Comparison of ENCODE assay signal across 17 mouse cellular contexts in genomic region chr14:73295512-73295911, GRCm38 (mm10).
"Had no signal": no experiment of that assay in that cellular context is flagged by ENCODE, and none has a peak within 500 bp of the region (broad histone marks: within the 10 kb centered on the region; RNA-seq: fewer than 3 reads in every experiment).

No protein-coding gene starts in this region.

- H3K27me3 ChIP-seq: limb, embryonic 12.5 days; limb, embryonic 15.5 days; megakaryocyte, embryonic 14.5 days; midbrain, embryonic 13.5 days; neural tube, embryonic 13.5 days had no signal

- H3K9me3 ChIP-seq: limb, embryonic 12.5 days; limb, embryonic 15.5 days; megakaryocyte, embryonic 14.5 days; midbrain, embryonic 10.5 days; midbrain, embryonic 13.5 days; neural tube, embryonic 13.5 days had no signal

- H3K27ac ChIP-seq: limb, embryonic 12.5 days; limb, embryonic 15.5 days; midbrain, embryonic 10.5 days; midbrain, embryonic 13.5 days; neural tube, embryonic 13.5 days had no signal

- DNase-seq: kidney, adult 18-20 months; kidney, adult 9 months; kidney, postnatal 14 days; left cerebral cortex, postnatal 4 days; lung, adult 2 months; lung, postnatal 36 days; thymus, adult 2 months; thymus, postnatal 25 days had no signal

- H3K9ac ChIP-seq: limb, embryonic 12.5 days; limb, embryonic 15.5 days; midbrain, embryonic 13.5 days; neural tube, embryonic 13.5 days had no signal

- ATAC-seq: midbrain, embryonic 13.5 days; midbrain, embryonic 16.5 days had no signal

- H3K4me3 ChIP-seq: limb, embryonic 12.5 days; limb, embryonic 15.5 days; megakaryocyte, embryonic 14.5 days; midbrain, embryonic 10.5 days; midbrain, embryonic 13.5 days; myocyte; neural tube, embryonic 13.5 days had no signal

- H3K36me3 ChIP-seq: limb, embryonic 12.5 days; limb, embryonic 15.5 days had no signal

- H3K4me2 ChIP-seq: limb, embryonic 12.5 days; limb, embryonic 15.5 days; liver, embryonic 11.5 days; midbrain, embryonic 13.5 days; neural tube, embryonic 13.5 days had no signal

- H3K4me1 ChIP-seq: limb, embryonic 12.5 days; limb, embryonic 15.5 days; midbrain, embryonic 10.5 days; midbrain, embryonic 13.5 days; neural tube, embryonic 13.5 days had no signal
